Mouse (Mus musculus) brain, embryonic 14.5 days (tissue): Measurements from ENCODE around the gene Hectd4.

Experiments
- CTCF ChIP-seq: fragments of 200-500 bp; IDR thresholded peaks from 2 replicates; pipeline ENCODE4 v1.5.1; 2012; ENCODE audit warnings: inconsistent platforms, mild to moderate bottlenecking, moderate library complexity, borderline replicate concordance; ENCODE audit not compliant: insufficient read depth, insufficient read length; ENCODE audit errors: extremely low read depth
- POLR2A ChIP-seq: fragments of 200-500 bp; IDR thresholded peaks from 2 replicates; pipeline ENCODE4 v1.6.1; 2012; ENCODE audit warnings: mild to moderate bottlenecking, inconsistent platforms, borderline replicate concordance; ENCODE audit not compliant: poor library complexity, insufficient read depth, insufficient read length, severe bottlenecking; ENCODE audit errors: extremely low read depth

DNA sequence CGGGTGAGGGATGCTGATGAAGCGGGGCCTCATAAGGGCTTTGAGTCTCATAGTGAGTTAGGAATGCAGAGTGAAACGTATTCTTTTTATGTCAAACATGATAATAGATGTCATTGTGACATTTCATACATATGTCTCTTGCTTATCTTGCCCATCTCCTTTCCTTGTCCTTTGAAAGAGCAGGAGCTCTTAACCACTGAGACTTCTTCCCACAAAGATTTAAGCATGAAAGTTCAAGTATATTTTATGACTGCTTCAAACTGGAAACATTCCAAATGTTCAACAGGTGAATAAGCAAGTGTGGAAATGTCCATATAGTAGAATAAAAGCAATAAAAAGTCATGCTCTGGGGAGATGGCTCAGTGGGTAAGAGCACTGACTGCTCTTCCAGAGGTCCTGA lies 6.4 kb downstream of the Hectd4 start:
- TF ChIP-seq CTCF (no peak), POLR2A (no peak)
